8 mouse cellular contexts compared by ENCODE assay signal in genomic region chr9:57629118-57629874, GRCm38 (mm10). TPM values are rescaled to one million over a fixed set of nuclear protein-coding genes. Genes with fewer than 3 reads are reported as not detected.
DNase-seq lines count a peak whose midpoint lies in the region; ATAC-seq and TF ChIP-seq lines count a peak whose summit lies in the region.

No protein-coding gene starts in this region.

- H3K9ac ChIP-seq in embryonic facial prominence, embryonic 11.5 days (replicated peaks; ENCODE audit: low read length): no peak overlapping the region
- no peak overlapping the region for H3K9ac ChIP-seq in liver, adult 2 months (ENCODE audit: low read depth, low read length)

- no peaks in the 10 kb centered on the region for H3K4me1 ChIP-seq in embryonic facial prominence, embryonic 11.5 days (ENCODE audit: control insufficient read depth, insufficient read depth, low read length)
- peaks cover 7% of the 10 kb centered on the region for H3K4me1 ChIP-seq in liver, adult 2 months (ENCODE audit: control insufficient read depth, insufficient read depth, low read length)

- peak; percentile 57; the same call in 1 of the 2 replicates for ATAC-seq in embryonic facial prominence, embryonic 11.5 days (replicated peaks; ENCODE audit: insufficient number of reproducible peaks, low FRiP score, low TSS enrichment, low read depth)
- ATAC-seq in monocyte, adult 5-6 weeks (replicated peaks; ENCODE audit: insufficient number of reproducible peaks, low FRiP score, low TSS enrichment, poor library complexity, severe bottlenecking): peak; percentile 53

- DNase-seq in ovary, postnatal 10 days (ENCODE audit: low spot score): peak; percentile 77
- no peak for DNase-seq in ovary, adult 18-20 months (ENCODE audit: low spot score)
- DNase-seq in embryonic facial prominence, embryonic 11.5 days (ENCODE audit: low spot score): peak; percentile 77
- DNase-seq in heart, adult 8-10 months (ENCODE audit: low spot score): peak; percentile 83
- DNase-seq in kidney, adult 8-10 months: peak; percentile 35 to 73
- no peak for DNase-seq in liver, adult 2 months (ENCODE audit: extremely low read depth, low read depth, low spot score)
- peak; percentile 87 for DNase-seq in splenic B cell, adult 2 months (ENCODE audit: low read depth, low spot score)

- H3K9me3 ChIP-seq in embryonic facial prominence, embryonic 11.5 days (replicated peaks; ENCODE audit: control insufficient read depth, low read length): no peaks in the 10 kb centered on the region

- peaks cover 3% of the 10 kb centered on the region for H3K36me3 ChIP-seq in embryonic facial prominence, embryonic 11.5 days (replicated peaks; ENCODE audit: control insufficient read depth, insufficient read depth, low read depth, low read length)
- peaks cover 15% of the 10 kb centered on the region; the same call in 1 of the 2 replicates for H3K36me3 ChIP-seq in liver, adult 2 months (ENCODE audit: control insufficient read depth, insufficient read depth, low read length)
- peaks cover 45% of the 10 kb centered on the region for H3K36me3 ChIP-seq in splenic B cell, adult 2 months (ENCODE audit: control insufficient read depth, insufficient read depth, low read length, poor library complexity, severe bottlenecking)

- H3K4me2 ChIP-seq in embryonic facial prominence, embryonic 11.5 days (ENCODE audit: low read depth, low read length): no peak overlapping the region

- no peak overlapping the region for H3K4me3 ChIP-seq in embryonic facial prominence, embryonic 11.5 days (ENCODE audit: low read depth, low read length)
- H3K4me3 ChIP-seq in liver, adult 2 months (ENCODE audit: insufficient read depth, low read depth, low read length): no peak overlapping the region

- peak; percentile 99 for TF ChIP-seq CTCF in liver, adult 2 months (IDR thresholded peaks at IDR 0.05; ENCODE audit: low read depth, low read length)

- H3K27me3 ChIP-seq in embryonic facial prominence, embryonic 11.5 days (ENCODE audit: control insufficient read depth, insufficient read depth, low read length): no peaks in the 10 kb centered on the region
- no peaks in the 10 kb centered on the region for H3K27me3 ChIP-seq in liver, adult 2 months (ENCODE audit: control insufficient read depth, insufficient read depth, low read length)
- no peaks in the 10 kb centered on the region for H3K27me3 ChIP-seq in splenic B cell, adult 2 months (ENCODE audit: control insufficient read depth, insufficient read depth, low read length, poor library complexity, severe bottlenecking)

- WGBS in embryonic facial prominence, embryonic 11.5 days: 68% methylated on average over 14 of the region's 14 CpGs
- WGBS in liver, adult 2 months: 46% methylated on average over 14 of the region's 14 CpGs

- H3K79me2 ChIP-seq in liver, adult 2 months (ENCODE audit: control insufficient read depth, insufficient read depth, low read length): peaks cover 11% of the 10 kb centered on the region; the same call in 1 of the 2 replicates

- no peak for TF ChIP-seq POLR2A in liver, adult 2 months (IDR thresholded peaks at IDR 0.05; ENCODE audit: extremely low read depth, insufficient read depth, low read length)

- no peak overlapping the region for H3K27ac ChIP-seq in embryonic facial prominence, embryonic 11.5 days (replicated peaks; ENCODE audit: low read depth, low read length)
- H3K27ac ChIP-seq in liver, adult 2 months (replicated peaks; ENCODE audit: insufficient read depth, low read depth, low read length): no peak overlapping the region

RNA-seq across cellular contexts. Expression of gene Lman1l, which starts 8.7 kb away (rescaled TPM):
- polyA plus RNA-seq in embryonic facial prominence, embryonic 11.5 days (2014; fragmentation: Nextera tagmentation; extraction: Ambion mirVana): not detected in 2 replicates
- total RNA-seq in heart, adult 8-10 months (2022): under 1 TPM in 3 of 4 experiments, not detected in 1; 0.16 to 0.32 (median 0.22) TPM
- total RNA-seq in liver, adult 2 months (2014; rRNA removed): not detected in 2 replicates
- not detected in 2 replicates for polyA plus RNA-seq in liver, adult 2 months (2012; rRNA removed)
- total RNA-seq in monocyte, adult 5-6 weeks (2017): not detected in 3 replicates

RNA-seq across cellular contexts. Expression of gene Cplx3, which starts 23.2 kb away (rescaled TPM):
- 0.81 and 1.3 TPM in 2 replicates for polyA plus RNA-seq in embryonic facial prominence, embryonic 11.5 days (2014; fragmentation: Nextera tagmentation; extraction: Ambion mirVana)
- not detected for total RNA-seq in heart, adult 8-10 months (2022)
- total RNA-seq in liver, adult 2 months (2014; rRNA removed): not detected in 2 replicates
- not detected in 2 replicates for polyA plus RNA-seq in liver, adult 2 months (2012; rRNA removed)
- not detected in 3 replicates for total RNA-seq in monocyte, adult 5-6 weeks (2017)

RNA-seq across cellular contexts. Expression of gene Csk, which starts 24.1 kb away (rescaled TPM):
- polyA plus RNA-seq in embryonic facial prominence, embryonic 11.5 days (2014; fragmentation: Nextera tagmentation; extraction: Ambion mirVana): 30.7 and 31.4 TPM in 2 replicates
- total RNA-seq in heart, adult 8-10 months (2022): 10 to 100 TPM; 18.9 to 32.0 (median 27.7) TPM
- 18.3 and 32.8 TPM in 2 replicates for total RNA-seq in liver, adult 2 months (2014; rRNA removed)
- 31.4 and 33.9 TPM in 2 replicates for polyA plus RNA-seq in liver, adult 2 months (2012; rRNA removed)
- 332 to 455 TPM (median 337 TPM) in 3 replicates for total RNA-seq in monocyte, adult 5-6 weeks (2017)

RNA-seq across cellular contexts. Expression of gene Ulk3, which starts 40.0 kb away (rescaled TPM):
- polyA plus RNA-seq in embryonic facial prominence, embryonic 11.5 days (2014; fragmentation: Nextera tagmentation; extraction: Ambion mirVana): 5.2 and 6.1 TPM in 2 replicates
- total RNA-seq in heart, adult 8-10 months (2022): 10 to 100 TPM in 2 of 4 experiments, 1 to 10 TPM in 2; 6.9 to 11.9 (median 10.0) TPM
- 4.5 and 5.7 TPM in 2 replicates for total RNA-seq in liver, adult 2 months (2014; rRNA removed)
- polyA plus RNA-seq in liver, adult 2 months (2012; rRNA removed): 9.8 and 16.8 TPM in 2 replicates
- 3.8 to 20.7 TPM (median 20.3 TPM) in 3 replicates for total RNA-seq in monocyte, adult 5-6 weeks (2017)

RNA-seq across cellular contexts. Expression of gene Cyp1a2, which starts 54.2 kb away (rescaled TPM):
- not detected in 2 replicates for polyA plus RNA-seq in embryonic facial prominence, embryonic 11.5 days (2014; fragmentation: Nextera tagmentation; extraction: Ambion mirVana)
- not detected for total RNA-seq in heart, adult 8-10 months (2022)
- total RNA-seq in liver, adult 2 months (2014; rRNA removed): 495 and 621 TPM in 2 replicates
- 954 and 976 TPM in 2 replicates for polyA plus RNA-seq in liver, adult 2 months (2012; rRNA removed)
- not detected in 3 replicates for total RNA-seq in monocyte, adult 5-6 weeks (2017)

Comparison
In these comparisons a context has a peak if more than half of its experiments do, and no peak if none do; other contexts are left out.
1. DNase-seq: peak in ovary, postnatal 10 days (single experiment), embryonic facial prominence, embryonic 11.5 days (single experiment), heart, adult 8-10 months (single experiment), kidney, adult 8-10 months (2 of 2) and splenic B cell, adult 2 months (single experiment); none in ovary, adult 18-20 months (single experiment) and liver, adult 2 months (single experiment).